Mouse (Mus musculus) heart, embryonic 13.5 days (tissue): ENCODE measurements around the gene Tcea2. TPM values are rescaled to one million over a fixed set of nuclear protein-coding genes. Genes with fewer than 3 reads are reported as not detected.
A peak's percentile ranks its signal among the peaks of the same experiment; 100 is the strongest.

ENCODE experiments used
- ATAC-seq: fragments of 200-750 bp; cut with Nextera tagmentation; 2 replicates; pipeline ENCODE4 v1.8.0; 2017; ENCODE audit warnings: moderate TSS enrichment; ENCODE audit not compliant: insufficient number of reproducible peaks, low FRiP score, low TSS enrichment; ENCODE audit errors: extremely low read depth
- H3K27ac ChIP-seq: fragments of 300-500 bp; sonication (generic); replicated peaks from 2 replicates; pipeline ENCODE4 v1.5.1; 2015; ENCODE audit warnings: moderate library complexity, mild to moderate bottlenecking, inconsistent platforms
- H3K27me3 ChIP-seq: fragments of 300-500 bp; sonication (generic); replicated peaks from 2 replicates; pipeline ENCODE4 v1.6.1; 2015; ENCODE audit warnings: mild to moderate bottlenecking, inconsistent platforms
- H3K36me3 ChIP-seq: fragments of 300-500 bp; sonication (generic); 2 replicates; pipeline ENCODE4 v1.6.1; 2015; ENCODE audit warnings: mild to moderate bottlenecking, inconsistent platforms
- H3K4me1 ChIP-seq: fragments of 300-500 bp; sonication (generic); 2 replicates; pipeline ENCODE4 v1.6.1; 2015; ENCODE audit warnings: inconsistent platforms
- H3K4me2 ChIP-seq: fragments of 300-500 bp; sonication (generic); 2 replicates; pipeline ENCODE4 v1.6.1; 2015; ENCODE audit warnings: inconsistent platforms, mild to moderate bottlenecking, moderate library complexity
- H3K4me3 ChIP-seq: fragments of 300-500 bp; sonication (generic); 2 replicates; pipeline ENCODE4 v1.5.1; 2015; ENCODE audit warnings: moderate library complexity, mild to moderate bottlenecking, inconsistent platforms
- H3K9ac ChIP-seq: fragments of 300-500 bp; sonication (generic); 2 replicates; pipeline ENCODE4 v1.6.1; 2015; ENCODE audit warnings: inconsistent platforms, mild to moderate bottlenecking, moderate library complexity
- H3K9me3 ChIP-seq: fragments of 300-500 bp; sonication (generic); 2 replicates; pipeline ENCODE4 v1.6.1; 2016; ENCODE audit warnings: inconsistent platforms
- WGBS: fragments of 180-500 bp; shearing (Covaris S2); methylation state at CpG from one replicate; pipeline ENCODE4 v1.1.7; 2015; ENCODE audit warnings: mixed read lengths; 5-methylcytosine and 5-hydroxymethylcytosine counted together
- polyA plus RNA-seq: library from polyadenylated mRNA; unstranded; fragments of >200 nt; fragmentation: Nextera tagmentation; extraction: Ambion mirVana; gene quantifications from 2 replicates; pipeline ENCODE4 v1.2.1, GENCODE M21; 2015

Gene Tcea2
- polyA plus RNA-seq, 1 experiment from 2014 or later, result 15.2 TPM

GRCm38 (mm10) chr2:181675454-181675853 is 4.7 kb upstream of the Tcea2 start:
- Histone ChIP-seq H3K4me3 (peak overlapping the region; percentile 28), H3K9me3 (no peaks in the 10 kb centered on the region), H3K4me1 (peaks cover 32% of the 10 kb centered on the region), H3K9ac (peak overlapping the region; percentile 63), H3K27ac (peak overlapping the region; percentile 74), H3K36me3 (no peaks in the 10 kb centered on the region), H3K27me3 (peaks cover 46% of the 10 kb centered on the region), H3K4me2 (peak overlapping the region; percentile 63)
- WGBS, result 2% methylated on average over 14 of the region's 14 CpGs
- peak; percentile 12; the same call in 1 of the 2 replicates for ATAC-seq

GRCm38 (mm10) chr2:181676424-181676823 is 3.7 kb upstream of the Tcea2 start:
- Histone ChIP-seq H3K27ac (peak overlapping the region; percentile 74), H3K4me1 (peaks cover 32% of the 10 kb centered on the region), H3K9ac (no peak overlapping the region), H3K4me3 (no peak overlapping the region), H3K36me3 (no peaks in the 10 kb centered on the region), H3K27me3 (peaks cover 36% of the 10 kb centered on the region), H3K4me2 (0 out of 2 replicates have a peak overlapping the region, but pooled peaks have one; percentile 63), H3K9me3 (no peaks in the 10 kb centered on the region)
- WGBS, result 39% methylated on average over 2 of the region's 2 CpGs
- ATAC-seq, result no peak

GRCm38 (mm10) chr2:181677096-181677754 is 2.9 kb upstream of the Tcea2 start:
- no peak overlapping the region for H3K4me3 ChIP-seq
- no peak overlapping the region for H3K9ac ChIP-seq
- peaks cover 28% of the 10 kb centered on the region for H3K4me1 ChIP-seq
- H3K27me3 ChIP-seq, result peaks cover 28% of the 10 kb centered on the region
- 50% methylated on average over 5 of the region's 5 CpGs for WGBS
- H3K4me2 ChIP-seq, result no peak overlapping the region
- H3K9me3 ChIP-seq, result no peaks in the 10 kb centered on the region
- peak overlapping the region; percentile 74 for H3K27ac ChIP-seq
- H3K36me3 ChIP-seq, result no peaks in the 10 kb centered on the region
- ATAC-seq, result no peak

- no peak overlapping the region for H3K4me3 ChIP-seq
- H3K9ac ChIP-seq, result no peak overlapping the region
- ATAC-seq, result no peak
- 43% methylated on average over 3 of the region's 3 CpGs for WGBS
- no peaks in the 10 kb centered on the region for H3K9me3 ChIP-seq
- H3K4me1 ChIP-seq, result peaks cover 28% of the 10 kb centered on the region
- H3K27me3 ChIP-seq, result peaks cover 23% of the 10 kb centered on the region
- H3K4me2 ChIP-seq, result no peak overlapping the region
- H3K27ac ChIP-seq, result peak overlapping the region; percentile 74
- H3K36me3 ChIP-seq, result no peaks in the 10 kb centered on the region
These were observed 2.4 kb upstream of the Tcea2 start for GRCm38 (mm10) chr2:181677755-181678098.

- H3K9me3 ChIP-seq, result no peaks in the 10 kb centered on the region
- peaks cover 13% of the 10 kb centered on the region for H3K27me3 ChIP-seq
- H3K4me1 ChIP-seq, result peaks cover 28% of the 10 kb centered on the region
- H3K4me3 ChIP-seq, result no peak overlapping the region
- H3K9ac ChIP-seq, result no peak overlapping the region
- H3K36me3 ChIP-seq, result no peaks in the 10 kb centered on the region
- no peak overlapping the region for H3K27ac ChIP-seq
- WGBS, result 38% methylated on average over 1 of the region's 1 CpGs
- ATAC-seq, result 0 out of 2 replicates have a peak, but pooled peaks have one; percentile 35
- no peak overlapping the region for H3K4me2 ChIP-seq
These were observed 1.3 kb upstream of the Tcea2 start for GRCm38 (mm10) chr2:181678780-181679179.

GRCm38 (mm10) chr2:181680716-181681117 is 607 bp downstream of the Tcea2 start:
- no peaks in the 10 kb centered on the region for H3K9me3 ChIP-seq
- H3K4me3 ChIP-seq, result peak overlapping the region; percentile 80
- H3K9ac ChIP-seq, result peak overlapping the region; percentile 96
- peak overlapping the region; percentile 63 for H3K27ac ChIP-seq
- 17% methylated on average over 7 of the region's 7 CpGs for WGBS
- H3K4me1 ChIP-seq, result peaks cover 21% of the 10 kb centered on the region
- ATAC-seq, result no peak
- H3K36me3 ChIP-seq, result peaks cover 2% of the 10 kb centered on the region
- no peaks in the 10 kb centered on the region for H3K27me3 ChIP-seq
- H3K4me2 ChIP-seq, result peak overlapping the region; percentile 94

GRCm38 (mm10) chr2:181681978-181682377 is 1.9 kb downstream of the Tcea2 start:
- H3K4me1 ChIP-seq, result peaks cover 16% of the 10 kb centered on the region
- no peaks in the 10 kb centered on the region for H3K9me3 ChIP-seq
- H3K9ac ChIP-seq, result no peak overlapping the region
- ATAC-seq, result no peak
- 71% methylated on average over 1 of the region's 1 CpGs for WGBS
- no peaks in the 10 kb centered on the region for H3K27me3 ChIP-seq
- H3K27ac ChIP-seq, result no peak overlapping the region
- no peak overlapping the region for H3K4me2 ChIP-seq
- H3K36me3 ChIP-seq, result peaks cover 15% of the 10 kb centered on the region
- H3K4me3 ChIP-seq, result no peak overlapping the region

GRCm38 (mm10) chr2:181683381-181683780 is 3.3 kb downstream of the Tcea2 start:
- Histone ChIP-seq H3K9me3 (no peaks in the 10 kb centered on the region), H3K9ac (no peak overlapping the region), H3K4me2 (no peak overlapping the region), H3K36me3 (peaks cover 29% of the 10 kb centered on the region), H3K4me1 (peaks cover 16% of the 10 kb centered on the region), H3K27me3 (no peaks in the 10 kb centered on the region), H3K27ac (no peak overlapping the region), H3K4me3 (no peak overlapping the region)
- 49% methylated on average over 4 of the region's 4 CpGs for WGBS
- no peak for ATAC-seq

GRCm38 (mm10) chr2:181684713-181685112 is 4.6 kb downstream of the Tcea2 start:
- Histone ChIP-seq H3K36me3 (peaks cover 40% of the 10 kb centered on the region), H3K4me1 (peaks cover 11% of the 10 kb centered on the region), H3K27me3 (no peaks in the 10 kb centered on the region), H3K9me3 (no peaks in the 10 kb centered on the region), H3K4me3 (no peak overlapping the region), H3K4me2 (no peak overlapping the region), H3K9ac (no peak overlapping the region), H3K27ac (no peak overlapping the region)
- ATAC-seq, result no peak
- WGBS, result 71% methylated on average over 1 of the region's 1 CpGs

- no peak overlapping the region for H3K9ac ChIP-seq
- H3K4me1 ChIP-seq, result peaks cover 18% of the 10 kb centered on the region
- no peak overlapping the region for H3K4me3 ChIP-seq
- 84% methylated on average over 4 of the region's 4 CpGs for WGBS
- H3K4me2 ChIP-seq, result no peak overlapping the region
- no peaks in the 10 kb centered on the region for H3K27me3 ChIP-seq
- no peaks in the 10 kb centered on the region for H3K9me3 ChIP-seq
- peaks cover 40% of the 10 kb centered on the region for H3K36me3 ChIP-seq
- ATAC-seq, result no peak
- H3K27ac ChIP-seq, result no peak overlapping the region
These were observed 5.6 kb downstream of the Tcea2 start for GRCm38 (mm10) chr2:181685686-181686085.

GRCm38 (mm10) chr2:181687586-181687985 is 7.5 kb downstream of the Tcea2 start:
- H3K4me2 ChIP-seq, result no peak overlapping the region
- no peak for ATAC-seq
- no peak overlapping the region for H3K9ac ChIP-seq
- H3K27ac ChIP-seq, result no peak overlapping the region
- H3K9me3 ChIP-seq, result no peaks in the 10 kb centered on the region
- H3K4me1 ChIP-seq, result peaks cover 13% of the 10 kb centered on the region
- H3K4me3 ChIP-seq, result no peak overlapping the region
- 90% methylated on average over 8 of the region's 8 CpGs for WGBS
- no peaks in the 10 kb centered on the region for H3K27me3 ChIP-seq
- H3K36me3 ChIP-seq, result peaks cover 40% of the 10 kb centered on the region

- Histone ChIP-seq H3K4me3 (no peak overlapping the region), H3K27ac (no peak overlapping the region), H3K9me3 (no peaks in the 10 kb centered on the region), H3K27me3 (no peaks in the 10 kb centered on the region), H3K9ac (no peak overlapping the region), H3K4me1 (peaks cover 26% of the 10 kb centered on the region), H3K36me3 (peaks cover 40% of the 10 kb centered on the region), H3K4me2 (no peak overlapping the region)
- WGBS, result 82% methylated on average over 10 of the region's 10 CpGs
- no peak for ATAC-seq
These were observed 9.5 kb downstream of the Tcea2 start for GRCm38 (mm10) chr2:181689466-181690160.
